Mouse (Mus musculus): Measurements from ENCODE around the gene Furin. TPM values are rescaled to one million over a fixed set of nuclear protein-coding genes. Genes with fewer than 3 reads are reported as not detected.

The Furin gene
- total and polyA plus RNA-seq, 2 experiments, result 26.5 to 152 TPM

- no peak overlapping the region for H3K4me3 ChIP-seq (ENCODE audit: insufficient read depth, low read depth, low read length)
- no peaks in the 10 kb centered on the region for H3K36me3 ChIP-seq (ENCODE audit: control insufficient read depth, insufficient read depth, low read length)
- no peak overlapping the region for H3K9ac ChIP-seq (ENCODE audit: low read depth, low read length)
- no peak overlapping the region for H3K27ac ChIP-seq (replicated peaks; ENCODE audit: insufficient read depth, low read depth, low read length)
- no peaks in the 10 kb centered on the region for H3K27me3 ChIP-seq (ENCODE audit: control insufficient read depth, insufficient read depth, low read length)
- no peaks in the 10 kb centered on the region for H3K79me2 ChIP-seq (ENCODE audit: control insufficient read depth, insufficient read depth, low read length)
- TF ChIP-seq CTCF (IDR thresholded peaks at IDR 0.05; ENCODE audit: low read depth, low read length) (no peak), POLR2A (IDR thresholded peaks at IDR 0.05; ENCODE audit: extremely low read depth, insufficient read depth, low read length) (no peak)
- peaks cover 13% of the 10 kb centered on the region for H3K4me1 ChIP-seq (ENCODE audit: control insufficient read depth, insufficient read depth, low read length)
- DNase-seq (ENCODE audit: extremely low read depth, low read depth, low spot score), result no peak
- 87% methylated on average over 9 of the region's 9 CpGs for WGBS
Observed at GRCm38 (mm10) chr7:80410380-80410779, 5.1 kb upstream of the Furin start.

DNA sequence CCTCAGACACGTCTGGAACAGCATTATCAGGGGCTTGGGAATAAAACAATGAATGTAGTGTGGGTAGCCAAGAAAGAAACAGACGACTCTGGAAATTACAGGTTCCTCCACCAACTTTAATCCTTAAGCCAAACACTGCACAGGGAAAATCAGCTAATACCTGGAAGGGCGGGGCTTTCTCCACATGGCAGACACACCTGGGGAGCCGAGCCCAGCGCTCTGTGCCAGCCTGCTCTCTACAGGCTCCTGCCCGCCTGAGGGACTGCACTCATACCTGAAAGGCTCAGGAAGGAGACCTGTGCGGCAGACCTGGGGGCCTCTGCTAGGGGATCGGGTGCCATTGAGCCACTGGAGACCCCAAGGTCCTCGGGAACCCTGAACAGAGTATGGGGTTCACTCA, 2.5 kb upstream of the Furin start:
- no peaks in the 10 kb centered on the region for H3K27me3 ChIP-seq (ENCODE audit: control insufficient read depth, insufficient read depth, low read length)

GRCm38 (mm10) chr7:80406186-80406585, 950 bp upstream of the Furin start:
- no peak overlapping the region for H3K9ac ChIP-seq (ENCODE audit: low read depth, low read length)
- H3K27me3 ChIP-seq (ENCODE audit: control insufficient read depth, insufficient read depth, low read length), result no peaks in the 10 kb centered on the region
- H3K27ac ChIP-seq (replicated peaks; ENCODE audit: insufficient read depth, low read depth, low read length), result no peak overlapping the region
- 83% methylated on average over 3 of the region's 3 CpGs for WGBS
- H3K4me3 ChIP-seq (ENCODE audit: insufficient read depth, low read depth, low read length), result no peak overlapping the region
- no peak for TF ChIP-seq CTCF (IDR thresholded peaks at IDR 0.05; ENCODE audit: low read depth, low read length)
- TF ChIP-seq POLR2A (IDR thresholded peaks at IDR 0.05; ENCODE audit: extremely low read depth, insufficient read depth, low read length), result no peak
- H3K4me1 ChIP-seq (ENCODE audit: control insufficient read depth, insufficient read depth, low read length), result peaks cover 3% of the 10 kb centered on the region; the same call in 1 of the 2 replicates
- H3K79me2 ChIP-seq (ENCODE audit: control insufficient read depth, insufficient read depth, low read length), result peaks cover 8% of the 10 kb centered on the region; the same call in 1 of the 2 replicates
- no peak for DNase-seq (ENCODE audit: extremely low read depth, low read depth, low spot score)
- no peaks in the 10 kb centered on the region for H3K36me3 ChIP-seq (ENCODE audit: control insufficient read depth, insufficient read depth, low read length)

More for the DNA sequence above, 2.5 kb upstream of the Furin start:
- TF ChIP-seq POLR2A (IDR thresholded peaks at IDR 0.05; ENCODE audit: extremely low read depth, insufficient read depth, low read length) (no peak), CTCF (IDR thresholded peaks at IDR 0.05; ENCODE audit: low read depth, low read length) (no peak)
- Histone ChIP-seq H3K79me2 (ENCODE audit: control insufficient read depth, insufficient read depth, low read length) (no peaks in the 10 kb centered on the region), H3K36me3 (ENCODE audit: control insufficient read depth, insufficient read depth, low read length) (no peaks in the 10 kb centered on the region), H3K27ac (replicated peaks; ENCODE audit: insufficient read depth, low read depth, low read length) (no peak overlapping the region), H3K9ac (ENCODE audit: low read depth, low read length) (no peak overlapping the region), H3K4me3 (ENCODE audit: insufficient read depth, low read depth, low read length) (no peak overlapping the region), H3K4me1 (ENCODE audit: control insufficient read depth, insufficient read depth, low read length) (peaks cover 3% of the 10 kb centered on the region)
- 84% methylated on average over 9 of the region's 9 CpGs for WGBS
- DNase-seq (ENCODE audit: extremely low read depth, low read depth, low spot score), result no peak

- TF ChIP-seq CTCF (IDR thresholded peaks at IDR 0.05; ENCODE audit: low read depth, low read length) (no peak), POLR2A (IDR thresholded peaks at IDR 0.05; ENCODE audit: extremely low read depth, insufficient read depth, low read length) (no peak)
- Histone ChIP-seq H3K27ac (replicated peaks; ENCODE audit: insufficient read depth, low read depth, low read length) (peak overlapping the region; percentile 11; the same call in 1 of the 2 replicates), H3K4me1 (ENCODE audit: control insufficient read depth, insufficient read depth, low read length) (peaks cover 6% of the 10 kb centered on the region), H3K36me3 (ENCODE audit: control insufficient read depth, insufficient read depth, low read length) (no peaks in the 10 kb centered on the region), H3K79me2 (ENCODE audit: control insufficient read depth, insufficient read depth, low read length) (peaks cover 9% of the 10 kb centered on the region; the same call in 1 of the 2 replicates), H3K4me3 (ENCODE audit: insufficient read depth, low read depth, low read length) (no peak overlapping the region), H3K9ac (ENCODE audit: low read depth, low read length) (no peak overlapping the region), H3K27me3 (ENCODE audit: control insufficient read depth, insufficient read depth, low read length) (no peaks in the 10 kb centered on the region)
- no peak for DNase-seq (ENCODE audit: extremely low read depth, low read depth, low spot score)
- WGBS, result 51% methylated on average over 7 of the region's 7 CpGs
Observed at GRCm38 (mm10) chr7:80404101-80404894, 938 bp downstream of the Furin start.

GRCm38 (mm10) chr7:80403551-80403950, 1.7 kb downstream of the Furin start:
- H3K4me3 ChIP-seq (ENCODE audit: insufficient read depth, low read depth, low read length), result peak overlapping the region; percentile 66; the same call in 1 of the 2 replicates
- H3K79me2 ChIP-seq (ENCODE audit: control insufficient read depth, insufficient read depth, low read length), result peaks cover 17% of the 10 kb centered on the region
- peak overlapping the region; percentile 19 for H3K9ac ChIP-seq (ENCODE audit: low read depth, low read length)
- H3K36me3 ChIP-seq (ENCODE audit: control insufficient read depth, insufficient read depth, low read length), result no peaks in the 10 kb centered on the region
- H3K27ac ChIP-seq (replicated peaks; ENCODE audit: insufficient read depth, low read depth, low read length), result peak overlapping the region; percentile 93
- TF ChIP-seq POLR2A (IDR thresholded peaks at IDR 0.05; ENCODE audit: extremely low read depth, insufficient read depth, low read length) (no peak), CTCF (IDR thresholded peaks at IDR 0.05; ENCODE audit: low read depth, low read length) (no peak)
- peaks cover 13% of the 10 kb centered on the region for H3K4me1 ChIP-seq (ENCODE audit: control insufficient read depth, insufficient read depth, low read length)
- H3K27me3 ChIP-seq (ENCODE audit: control insufficient read depth, insufficient read depth, low read length), result no peaks in the 10 kb centered on the region
- 5% methylated on average over 9 of the region's 9 CpGs for WGBS
- peak; percentile 81 for DNase-seq (ENCODE audit: extremely low read depth, low read depth, low spot score)

Data from liver, adult 2 months (tissue).